Mouse (Mus musculus): ENCODE measurements at regions not wholly inside any gene's neighbourhood (a gene's known extent, or its start where the extent isn't known, plus 50 kb on each side); places are given as distances from the start of the nearest gene placed in this dataset.

- no peak for DNase-seq (ENCODE audit: low read depth in 1 of 2, low spot score in 2 of 2)
Measured at GRCm38 (mm10) chr2:117542298-117542697, 199.5 kb upstream of the Rasgrp1 start.

GRCm38 (mm10) chr2:117543301-117543782 is 200.5 kb upstream of the Rasgrp1 start:
- no peak for DNase-seq (ENCODE audit: low read depth in 1 of 2, low spot score in 2 of 2)

- no peak for DNase-seq (ENCODE audit: low read depth in 1 of 2, low spot score in 2 of 2)
Measured at GRCm38 (mm10) chr2:117548273-117548672, 205.5 kb upstream of the Rasgrp1 start.

- DNase-seq (ENCODE audit: low read depth in 1 of 2, low spot score in 2 of 2) = no peak
Measured at GRCm38 (mm10) chr2:117556301-117556700, 213.5 kb upstream of the Rasgrp1 start.

- no peak for DNase-seq (ENCODE audit: low read depth in 1 of 2, low spot score in 2 of 2)
Measured at GRCm38 (mm10) chr2:117570987-117571386, 228.2 kb upstream of the Rasgrp1 start.

- DNase-seq (ENCODE audit: low read depth in 1 of 2, low spot score in 2 of 2) = no peak
Measured at GRCm38 (mm10) chr2:117587381-117587780, 244.6 kb upstream of the Rasgrp1 start.

GRCm38 (mm10) chr2:117595028-117595427 is 252.2 kb upstream of the Rasgrp1 start:
- no peak for DNase-seq (ENCODE audit: low read depth in 1 of 2, low spot score in 2 of 2)

GRCm38 (mm10) chr2:117597573-117597972 is 254.8 kb upstream of the Rasgrp1 start:
- DNase-seq (ENCODE audit: low read depth in 1 of 2, low spot score in 2 of 2) = no peak

- no peak for DNase-seq (ENCODE audit: low read depth in 1 of 2, low spot score in 2 of 2)
Measured at GRCm38 (mm10) chr2:117614772-117615171, 272.0 kb upstream of the Rasgrp1 start.

GRCm38 (mm10) chr2:117618063-117618462 is 275.3 kb upstream of the Rasgrp1 start:
- DNase-seq (ENCODE audit: low read depth in 1 of 2, low spot score in 2 of 2) = no peak

GRCm38 (mm10) chr2:117623955-117624354 is 281.2 kb upstream of the Rasgrp1 start:
- DNase-seq (ENCODE audit: low read depth in 1 of 2, low spot score in 2 of 2) = no peak

GRCm38 (mm10) chr2:117634906-117635305 is 292.1 kb upstream of the Rasgrp1 start:
- no peak for DNase-seq (ENCODE audit: low read depth in 1 of 2, low spot score in 2 of 2)

GRCm38 (mm10) chr2:117637397-117637796 is 294.6 kb upstream of the Rasgrp1 start:
- DNase-seq (ENCODE audit: low read depth in 1 of 2, low spot score in 2 of 2) = no peak

GRCm38 (mm10) chr2:117652101-117652500 is 309.3 kb upstream of the Rasgrp1 start:
- no peak for DNase-seq (ENCODE audit: low read depth in 1 of 2, low spot score in 2 of 2)

GRCm38 (mm10) chr2:117652647-117653046 is 309.8 kb upstream of the Rasgrp1 start:
- no peak for DNase-seq (ENCODE audit: low read depth in 1 of 2, low spot score in 2 of 2)

- no peak for DNase-seq (ENCODE audit: low read depth in 1 of 2, low spot score in 2 of 2)
Measured at GRCm38 (mm10) chr2:117656546-117657175, 313.9 kb upstream of the Rasgrp1 start.

GRCm38 (mm10) chr2:117660217-117660924 is 317.6 kb upstream of the Rasgrp1 start:
- no peak for DNase-seq (ENCODE audit: low read depth in 1 of 2, low spot score in 2 of 2)

- DNase-seq (ENCODE audit: low read depth in 1 of 2, low spot score in 2 of 2) = no peak
Measured at GRCm38 (mm10) chr2:117662653-117663052, 319.9 kb upstream of the Rasgrp1 start.

GRCm38 (mm10) chr2:117666528-117666927 is 323.7 kb upstream of the Rasgrp1 start:
- DNase-seq (ENCODE audit: low read depth in 1 of 2, low spot score in 2 of 2) = no peak

GRCm38 (mm10) chr2:117668137-117668536 is 325.3 kb upstream of the Rasgrp1 start:
- no peak for DNase-seq (ENCODE audit: low read depth in 1 of 2, low spot score in 2 of 2)

GRCm38 (mm10) chr2:117674877-117675276 is 332.1 kb upstream of the Rasgrp1 start:
- no peak for DNase-seq (ENCODE audit: low read depth in 1 of 2, low spot score in 2 of 2)

- no peak for DNase-seq (ENCODE audit: low read depth in 1 of 2, low spot score in 2 of 2)
Measured at GRCm38 (mm10) chr2:117678650-117679049, 335.8 kb upstream of the Rasgrp1 start.
